Mouse (Mus musculus): Measurements from ENCODE around the gene Gas2. TPM values are rescaled to one million over a fixed set of nuclear protein-coding genes. Genes with fewer than 3 reads are reported as not detected.

Gene Gas2
- polyA plus RNA-seq, 1 experiment, result 14.0 TPM

- no peaks in the 10 kb centered on the region for H3K36me3 ChIP-seq (ENCODE audit: control insufficient read depth, insufficient read depth)
- H3K79me3 ChIP-seq (ENCODE audit: low read depth), result no peaks in the 10 kb centered on the region
- H3ac ChIP-seq (ENCODE audit: control insufficient read depth, insufficient read length, low read depth), result no peak overlapping the region
- H3K27me3 ChIP-seq (ENCODE audit: control insufficient read depth, insufficient read depth, insufficient read length), result no peaks in the 10 kb centered on the region
- no peak for TF ChIP-seq MAX (IDR thresholded peaks at IDR 0.05)
- TF ChIP-seq FOSL1 (IDR thresholded peaks at IDR 0.05; ENCODE audit: insufficient read depth, low read length, poor library complexity, severe bottlenecking), result no peak
- TF ChIP-seq CEBPB (IDR thresholded peaks at IDR 0.05; ENCODE audit: low read depth), result no peak
- TF ChIP-seq MYOG (IDR thresholded peaks at IDR 0.05; ENCODE audit: control insufficient read depth, extremely low read depth, insufficient read length), result no peak
- no peak for TF ChIP-seq USF1 (IDR thresholded peaks at IDR 0.05; ENCODE audit: low read depth)
- no peak for TF ChIP-seq CTCF (IDR thresholded peaks at IDR 0.05; ENCODE audit: control insufficient read depth, insufficient read depth, insufficient read length)
- no peak for TF ChIP-seq MYOD1 (IDR thresholded peaks at IDR 0.05; ENCODE audit: control insufficient read depth, insufficient read length, low read depth)
- no peak overlapping the region for H3K4me3 ChIP-seq (ENCODE audit: insufficient read depth, poor library complexity, severe bottlenecking)
- no peaks in the 10 kb centered on the region for H3K79me2 ChIP-seq (ENCODE audit: control insufficient read depth, insufficient read depth)
Observed at GRCm38 (mm10) chr7:51876316-51876715, 14.5 kb downstream of the Gas2 start.

- no peaks in the 10 kb centered on the region for H3K27me3 ChIP-seq (ENCODE audit: control insufficient read depth, insufficient read depth, insufficient read length)
- no peak for TF ChIP-seq FOSL1 (IDR thresholded peaks at IDR 0.05; ENCODE audit: insufficient read depth, low read length, poor library complexity, severe bottlenecking)
- no peak for TF ChIP-seq CTCF (IDR thresholded peaks at IDR 0.05; ENCODE audit: control insufficient read depth, insufficient read depth, insufficient read length)
- no peak for TF ChIP-seq MAX (IDR thresholded peaks at IDR 0.05)
- TF ChIP-seq CEBPB (IDR thresholded peaks at IDR 0.05; ENCODE audit: low read depth), result no peak
- no peak for TF ChIP-seq MYOG (IDR thresholded peaks at IDR 0.05; ENCODE audit: control insufficient read depth, extremely low read depth, insufficient read length)
- TF ChIP-seq USF1 (IDR thresholded peaks at IDR 0.05; ENCODE audit: low read depth), result no peak
- H3K4me3 ChIP-seq (ENCODE audit: insufficient read depth, poor library complexity, severe bottlenecking), result no peak overlapping the region
- no peaks in the 10 kb centered on the region for H3K79me3 ChIP-seq (ENCODE audit: low read depth)
- H3K79me2 ChIP-seq (ENCODE audit: control insufficient read depth, insufficient read depth), result no peaks in the 10 kb centered on the region
- no peaks in the 10 kb centered on the region for H3K36me3 ChIP-seq (ENCODE audit: control insufficient read depth, insufficient read depth)
- H3ac ChIP-seq (ENCODE audit: control insufficient read depth, insufficient read length, low read depth), result peak overlapping the region; percentile 48
Observed at GRCm38 (mm10) chr7:51878730-51879129, 16.9 kb downstream of the Gas2 start.

GRCm38 (mm10) chr7:51879136-51879723 is 17.4 kb downstream of the Gas2 start:
- TF ChIP-seq CTCF (IDR thresholded peaks at IDR 0.05; ENCODE audit: control insufficient read depth, insufficient read depth, insufficient read length), result no peak
- no peak for TF ChIP-seq FOSL1 (IDR thresholded peaks at IDR 0.05; ENCODE audit: insufficient read depth, low read length, poor library complexity, severe bottlenecking)
- no peak for TF ChIP-seq MYOG (IDR thresholded peaks at IDR 0.05; ENCODE audit: control insufficient read depth, extremely low read depth, insufficient read length)
- TF ChIP-seq MYOD1 (IDR thresholded peaks at IDR 0.05; ENCODE audit: control insufficient read depth, insufficient read length, low read depth), result peak; percentile 4
- peak; percentile 61 for TF ChIP-seq MAX (IDR thresholded peaks at IDR 0.05)
- TF ChIP-seq CEBPB (IDR thresholded peaks at IDR 0.05; ENCODE audit: low read depth), result peak; percentile 82
- TF ChIP-seq USF1 (IDR thresholded peaks at IDR 0.05; ENCODE audit: low read depth), result no peak

GRCm38 (mm10) chr7:51880121-51880520 is 18.3 kb downstream of the Gas2 start:
- Histone ChIP-seq H3K27me3 (ENCODE audit: control insufficient read depth, insufficient read depth, insufficient read length) (no peaks in the 10 kb centered on the region), H3K79me3 (ENCODE audit: low read depth) (no peaks in the 10 kb centered on the region), H3K4me3 (ENCODE audit: insufficient read depth, poor library complexity, severe bottlenecking) (no peak overlapping the region), H3K36me3 (ENCODE audit: control insufficient read depth, insufficient read depth) (no peaks in the 10 kb centered on the region), H3K79me2 (ENCODE audit: control insufficient read depth, insufficient read depth) (no peaks in the 10 kb centered on the region), H3ac (ENCODE audit: control insufficient read depth, insufficient read length, low read depth) (no peak overlapping the region)
- TF ChIP-seq FOSL1 (IDR thresholded peaks at IDR 0.05; ENCODE audit: insufficient read depth, low read length, poor library complexity, severe bottlenecking) (no peak), MYOD1 (IDR thresholded peaks at IDR 0.05; ENCODE audit: control insufficient read depth, insufficient read length, low read depth) (no peak), CTCF (IDR thresholded peaks at IDR 0.05; ENCODE audit: control insufficient read depth, insufficient read depth, insufficient read length) (no peak), MAX (IDR thresholded peaks at IDR 0.05) (no peak), MYOG (IDR thresholded peaks at IDR 0.05; ENCODE audit: control insufficient read depth, extremely low read depth, insufficient read length) (no peak), CEBPB (IDR thresholded peaks at IDR 0.05; ENCODE audit: low read depth) (no peak), USF1 (IDR thresholded peaks at IDR 0.05; ENCODE audit: low read depth) (no peak)

More at GRCm38 (mm10) chr7:51879136-51879723, 17.4 kb downstream of the Gas2 start:
- Histone ChIP-seq H3ac (ENCODE audit: control insufficient read depth, insufficient read length, low read depth) (peak overlapping the region; percentile 48), H3K4me3 (ENCODE audit: insufficient read depth, poor library complexity, severe bottlenecking) (no peak overlapping the region), H3K36me3 (ENCODE audit: control insufficient read depth, insufficient read depth) (no peaks in the 10 kb centered on the region), H3K79me2 (ENCODE audit: control insufficient read depth, insufficient read depth) (no peaks in the 10 kb centered on the region), H3K27me3 (ENCODE audit: control insufficient read depth, insufficient read depth, insufficient read length) (no peaks in the 10 kb centered on the region), H3K79me3 (ENCODE audit: low read depth) (no peaks in the 10 kb centered on the region)

GRCm38 (mm10) chr7:51885345-51885744 is 23.5 kb downstream of the Gas2 start:
- Histone ChIP-seq H3ac (ENCODE audit: control insufficient read depth, insufficient read length, low read depth) (no peak overlapping the region), H3K79me2 (ENCODE audit: control insufficient read depth, insufficient read depth) (no peaks in the 10 kb centered on the region), H3K79me3 (ENCODE audit: low read depth) (no peaks in the 10 kb centered on the region), H3K27me3 (ENCODE audit: control insufficient read depth, insufficient read depth, insufficient read length) (no peaks in the 10 kb centered on the region), H3K4me3 (ENCODE audit: insufficient read depth, poor library complexity, severe bottlenecking) (no peak overlapping the region), H3K36me3 (ENCODE audit: control insufficient read depth, insufficient read depth) (no peaks in the 10 kb centered on the region)
- no peak for TF ChIP-seq CEBPB (IDR thresholded peaks at IDR 0.05; ENCODE audit: low read depth)
- TF ChIP-seq MYOG (IDR thresholded peaks at IDR 0.05; ENCODE audit: control insufficient read depth, extremely low read depth, insufficient read length), result no peak
- TF ChIP-seq FOSL1 (IDR thresholded peaks at IDR 0.05; ENCODE audit: insufficient read depth, low read length, poor library complexity, severe bottlenecking), result no peak
- no peak for TF ChIP-seq MAX (IDR thresholded peaks at IDR 0.05)
- TF ChIP-seq USF1 (IDR thresholded peaks at IDR 0.05; ENCODE audit: low read depth), result no peak
- no peak for TF ChIP-seq CTCF (IDR thresholded peaks at IDR 0.05; ENCODE audit: control insufficient read depth, insufficient read depth, insufficient read length)
- TF ChIP-seq MYOD1 (IDR thresholded peaks at IDR 0.05; ENCODE audit: control insufficient read depth, insufficient read length, low read depth), result no peak

Measured in C2C12 (cell line).